Mouse (Mus musculus) heart, postnatal 0 days (tissue): ENCODE results near the gene Atxn2. TPM values are rescaled to one million over a fixed set of nuclear protein-coding genes. Genes with fewer than 3 reads are reported as not detected.
A peak's percentile ranks its signal among the peaks of the same experiment; 100 is the strongest.

ENCODE experiments used
- ATAC-seq: fragments of 200-750 bp; cut with Nextera tagmentation; 2 replicates; pipeline ENCODE4 v1.8.0; 2017; ENCODE audit warnings: low read depth, moderate number of reproducible peaks, moderate library complexity; ENCODE audit not compliant: insufficient read depth
- DNase-seq: peaks from one replicate; pipeline ENCODE4 v3.0.0-alpha.2; 2016; ENCODE audit warnings: low spot score
- H3K27ac ChIP-seq: fragments of 300-500 bp; sonication (generic); 2 replicates; pipeline ENCODE4 v1.5.1; 2014; ENCODE audit warnings: low read depth, mild to moderate bottlenecking
- H3K27me3 ChIP-seq: fragments of 300-500 bp; sonication (generic); 2 replicates; pipeline ENCODE4 v1.6.1; 2014; ENCODE audit warnings: low read length, mixed read lengths; ENCODE audit not compliant: control insufficient read depth, insufficient read depth
- H3K36me3 ChIP-seq: fragments of 300-500 bp; sonication (generic); replicated peaks from 2 replicates; pipeline ENCODE4 v1.6.1; 2014; ENCODE audit warnings: low read length, mixed read lengths; ENCODE audit not compliant: control insufficient read depth, insufficient read depth
- H3K4me1 ChIP-seq: fragments of 300-500 bp; sonication (generic); 2 replicates; pipeline ENCODE4 v1.6.1; 2014; ENCODE audit warnings: antibody characterized with exemption; ENCODE audit not compliant: control insufficient read depth, insufficient read depth
- H3K4me2 ChIP-seq: fragments of 300-500 bp; sonication (generic); 2 replicates; pipeline ENCODE4 v1.6.1; 2014; ENCODE audit warnings: low read depth, mild to moderate bottlenecking, low read length, moderate library complexity
- H3K4me3 ChIP-seq: fragments of 300-500 bp; sonication (generic); 2 replicates; pipeline ENCODE4 v1.5.1; 2014; ENCODE audit warnings: low read depth, low read length
- H3K9ac ChIP-seq: fragments of 300-500 bp; sonication (generic); replicated peaks from 2 replicates; pipeline ENCODE4 v1.6.1; 2014; ENCODE audit warnings: low read depth, low read length, mixed read lengths
- H3K9me3 ChIP-seq: fragments of 300-500 bp; sonication (generic); replicated peaks from 2 replicates; pipeline ENCODE4 v1.6.1; 2016; ENCODE audit warnings: low read length; ENCODE audit not compliant: control insufficient read depth
- CTCF ChIP-seq: IDR thresholded peaks from 2 replicates; pipeline ENCODE4 v1.5.1; 2016; ENCODE audit warnings: antibody characterized with exemption, control low read depth, low read depth
- EP300 ChIP-seq: IDR thresholded peaks from 2 replicates; pipeline ENCODE4 v1.6.1; 2016; ENCODE audit warnings: antibody characterized with exemption, low read depth
- WGBS: fragments of 180-500 bp; shearing (Covaris S2); extraction: QIAGEN DNeasy Blood & Tissue Kit; methylation state at CpG from one replicate; pipeline ENCODE4 v1.1.7; 2014; 5-methylcytosine and 5-hydroxymethylcytosine counted together
- polyA plus RNA-seq: library from polyadenylated mRNA; unstranded; fragments of >200 nt; fragmentation: Nextera tagmentation; extraction: Ambion mirVana; gene quantifications from 2 replicates; pipeline ENCODE4 v1.2.1, GENCODE M21; 2015
- total RNA-seq: library from RNA; depleted of rRNA; stranded (reverse); fragments of >200 nt; gene quantifications from 2 replicates; pipeline ENCODE4 v1.2.3, GENCODE M21; 2014; ENCODE audit warnings: low replicate concordance

Gene Atxn2
- total and polyA plus RNA-seq, 2 experiments from 2014 or later = 41.2 to 41.7 TPM

- peaks cover 64% of the 10 kb centered on the region for H3K36me3 ChIP-seq
- no peak overlapping the region for H3K4me3 ChIP-seq
- H3K4me1 ChIP-seq = peaks cover 13% of the 10 kb centered on the region
- no peak for DNase-seq
- no peaks in the 10 kb centered on the region for H3K27me3 ChIP-seq
- H3K9me3 ChIP-seq = no peaks in the 10 kb centered on the region
- H3K9ac ChIP-seq = no peak overlapping the region
- WGBS = 77% methylated on average over 7 of the region's 7 CpGs
- H3K27ac ChIP-seq = no peak overlapping the region
- ATAC-seq = no peak
- no peak overlapping the region for H3K4me2 ChIP-seq
- TF ChIP-seq EP300 (no peak), CTCF (no peak)
Observed at GRCm38 (mm10) chr5:121812526-121813243, 101.5 kb downstream of the Atxn2 start.

DNA sequence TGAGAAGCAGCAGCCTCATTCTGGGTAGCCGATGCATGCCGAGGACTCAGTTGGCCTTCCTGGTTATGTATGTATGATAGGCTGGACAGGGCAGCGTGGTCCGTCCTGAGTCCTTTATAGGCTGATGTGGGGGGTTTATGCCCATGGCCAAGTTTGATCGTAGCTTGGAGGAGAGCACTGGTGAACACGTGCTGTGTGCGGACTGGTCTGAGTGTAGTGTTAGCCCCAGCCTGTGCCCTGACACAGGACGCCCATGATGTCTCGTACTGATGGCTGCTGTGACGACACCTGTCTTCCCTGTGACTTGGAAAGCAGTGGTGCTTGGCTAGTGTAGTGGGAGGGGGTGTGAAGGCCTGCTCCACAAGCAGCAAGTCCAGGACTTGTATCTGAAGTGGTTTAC is 102.6 kb downstream of the Atxn2 start:
- no peaks in the 10 kb centered on the region for H3K9me3 ChIP-seq
- H3K4me2 ChIP-seq = no peak overlapping the region
- ATAC-seq (no peak), DNase-seq (no peak)
- no peak overlapping the region for H3K9ac ChIP-seq
- peaks cover 13% of the 10 kb centered on the region for H3K4me1 ChIP-seq
- TF ChIP-seq EP300 (no peak), CTCF (no peak)
- H3K27ac ChIP-seq = no peak overlapping the region
- no peaks in the 10 kb centered on the region for H3K27me3 ChIP-seq
- H3K4me3 ChIP-seq = no peak overlapping the region
- 93% methylated on average over 10 of the region's 10 CpGs for WGBS
- H3K36me3 ChIP-seq = peaks cover 75% of the 10 kb centered on the region

DNA sequence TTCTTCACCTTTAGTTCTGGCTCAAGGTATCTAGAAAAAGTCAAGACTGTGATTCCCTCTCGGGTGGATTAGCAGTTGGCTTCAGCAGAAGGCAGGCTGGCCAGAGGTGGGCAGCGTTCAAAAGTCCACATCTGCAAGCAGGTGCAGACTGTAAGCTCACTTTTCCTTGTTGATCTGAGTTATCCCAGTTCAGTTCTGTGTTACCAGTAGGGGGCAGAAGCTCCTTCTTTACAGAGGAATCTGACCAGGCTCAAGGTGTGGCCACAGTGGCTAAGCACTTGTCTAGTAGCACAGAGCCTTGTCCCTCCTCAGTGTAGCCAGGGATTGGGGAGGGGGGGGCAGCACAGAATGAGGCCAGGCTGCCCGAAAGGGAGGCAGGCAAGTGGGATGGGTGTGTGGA is 103.9 kb downstream of the Atxn2 start:
- H3K27ac ChIP-seq = no peak overlapping the region
- no peaks in the 10 kb centered on the region for H3K27me3 ChIP-seq
- no peak overlapping the region for H3K9ac ChIP-seq
- no peaks in the 10 kb centered on the region for H3K9me3 ChIP-seq
- ATAC-seq = peak; percentile 59
- no peak overlapping the region for H3K4me3 ChIP-seq
- peaks cover 88% of the 10 kb centered on the region for H3K36me3 ChIP-seq
- WGBS = 53% methylated on average over 3 of the region's 3 CpGs
- DNase-seq = peak; percentile 61
- no peak overlapping the region for H3K4me2 ChIP-seq
- TF ChIP-seq CTCF (peak; percentile 72), EP300 (no peak)
- peaks cover 15% of the 10 kb centered on the region for H3K4me1 ChIP-seq

DNA sequence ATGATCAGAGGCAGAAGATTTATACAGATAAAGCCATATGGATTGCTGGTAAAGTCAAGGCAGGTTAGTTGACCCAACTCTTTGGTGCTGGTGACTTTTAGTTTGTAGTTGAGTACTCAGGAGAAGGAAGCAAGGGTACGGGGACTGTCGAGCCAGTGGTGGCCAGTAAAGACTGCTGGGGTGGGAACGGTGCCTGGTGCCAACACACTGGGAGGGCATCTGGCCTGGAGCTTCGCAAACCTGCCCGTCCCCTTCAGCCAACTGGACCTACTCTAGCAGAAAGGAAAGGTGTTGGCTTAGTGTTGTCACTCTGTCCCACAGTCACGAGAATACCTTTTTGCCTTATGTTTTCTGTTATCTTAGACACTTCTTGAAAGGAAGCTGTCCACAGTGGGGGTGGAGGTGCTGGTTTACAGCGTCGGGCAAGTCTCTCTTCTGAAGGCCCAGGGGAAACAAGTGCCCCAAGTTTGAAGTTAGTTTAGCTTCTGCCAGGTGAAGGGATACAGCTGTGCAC is 104.8 kb downstream of the Atxn2 start:
- DNase-seq (no peak), ATAC-seq (no peak)
- Histone ChIP-seq H3K4me3 (no peak overlapping the region), H3K4me1 (peaks cover 15% of the 10 kb centered on the region; the same call in 1 of the 2 replicates), H3K27ac (no peak overlapping the region), H3K36me3 (peaks cover 90% of the 10 kb centered on the region), H3K27me3 (no peaks in the 10 kb centered on the region), H3K9me3 (no peaks in the 10 kb centered on the region), H3K4me2 (no peak overlapping the region), H3K9ac (no peak overlapping the region)
- 72% methylated on average over 8 of the region's 8 CpGs for WGBS
- TF ChIP-seq EP300 (no peak), CTCF (no peak)

DNA sequence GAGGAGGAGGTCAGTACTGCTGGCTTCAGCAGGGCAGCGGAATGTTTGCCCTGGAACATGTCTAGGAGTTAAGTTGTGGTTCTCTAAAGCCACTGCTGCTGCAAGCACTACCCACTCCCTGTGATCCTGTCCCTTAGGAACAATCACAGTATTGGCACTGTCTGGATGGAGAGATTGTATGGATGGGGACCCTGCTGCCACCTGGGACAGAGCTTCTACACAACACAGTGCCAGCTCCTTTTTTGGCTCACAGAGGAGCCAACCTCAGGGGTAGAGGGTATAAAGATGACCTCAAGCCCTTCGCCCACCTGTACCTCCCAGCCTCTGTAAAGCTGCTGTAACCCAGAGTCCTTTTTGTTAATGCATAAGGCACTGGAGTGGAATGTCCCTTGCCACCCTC is 105.5 kb downstream of the Atxn2 start:
- WGBS = 94% methylated on average over 2 of the region's 2 CpGs
- Histone ChIP-seq H3K36me3 (peaks cover 85% of the 10 kb centered on the region), H3K27me3 (no peaks in the 10 kb centered on the region), H3K4me1 (peaks cover 17% of the 10 kb centered on the region; the same call in 1 of the 2 replicates), H3K9me3 (no peaks in the 10 kb centered on the region), H3K27ac (no peak overlapping the region), H3K4me3 (no peak overlapping the region), H3K9ac (no peak overlapping the region), H3K4me2 (no peak overlapping the region)
- no peak for DNase-seq
- TF ChIP-seq EP300 = no peak
- no peak for TF ChIP-seq CTCF
- ATAC-seq = no peak

DNA sequence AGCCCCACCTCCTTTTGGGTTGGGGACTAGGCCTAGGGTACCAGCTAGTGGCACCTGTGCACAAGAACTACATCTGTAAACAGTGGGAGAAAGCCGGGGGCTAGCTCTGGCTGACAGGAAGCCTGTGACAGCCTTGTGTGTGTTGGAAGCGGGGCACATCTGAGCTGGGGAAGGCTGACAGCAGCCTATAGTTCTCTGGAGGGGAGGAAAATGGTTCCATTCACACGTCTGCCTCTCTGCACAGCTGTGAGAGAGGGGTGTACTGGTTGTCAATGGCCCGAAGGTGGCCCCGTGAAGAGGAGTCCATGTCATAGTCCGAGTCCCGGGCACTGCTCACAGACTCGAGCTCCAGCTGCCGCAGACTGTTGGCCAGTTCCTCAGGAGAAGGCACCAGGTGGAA is 106.4 kb downstream of the Atxn2 start:
- no peak for TF ChIP-seq CTCF
- no peak for TF ChIP-seq EP300
- ATAC-seq (no peak), DNase-seq (no peak)
- H3K4me1 ChIP-seq = peaks cover 17% of the 10 kb centered on the region; the same call in 1 of the 2 replicates
- no peak overlapping the region for H3K4me3 ChIP-seq
- H3K36me3 ChIP-seq = peaks cover 76% of the 10 kb centered on the region
- H3K9ac ChIP-seq = no peak overlapping the region
- H3K4me2 ChIP-seq = no peak overlapping the region
- WGBS = 86% methylated on average over 9 of the region's 9 CpGs
- H3K27me3 ChIP-seq = no peaks in the 10 kb centered on the region
- H3K27ac ChIP-seq = no peak overlapping the region
- H3K9me3 ChIP-seq = no peaks in the 10 kb centered on the region
